Mouse (Mus musculus) kidney, adult 8-10 months (tissue): ENCODE results near the gene Tex37.

Source experiments
- DNase-seq, 2 experiments: peaks; one replicate each; pipeline ENCODE4 v3.0.0; 2022

The Tex37 gene

DNA sequence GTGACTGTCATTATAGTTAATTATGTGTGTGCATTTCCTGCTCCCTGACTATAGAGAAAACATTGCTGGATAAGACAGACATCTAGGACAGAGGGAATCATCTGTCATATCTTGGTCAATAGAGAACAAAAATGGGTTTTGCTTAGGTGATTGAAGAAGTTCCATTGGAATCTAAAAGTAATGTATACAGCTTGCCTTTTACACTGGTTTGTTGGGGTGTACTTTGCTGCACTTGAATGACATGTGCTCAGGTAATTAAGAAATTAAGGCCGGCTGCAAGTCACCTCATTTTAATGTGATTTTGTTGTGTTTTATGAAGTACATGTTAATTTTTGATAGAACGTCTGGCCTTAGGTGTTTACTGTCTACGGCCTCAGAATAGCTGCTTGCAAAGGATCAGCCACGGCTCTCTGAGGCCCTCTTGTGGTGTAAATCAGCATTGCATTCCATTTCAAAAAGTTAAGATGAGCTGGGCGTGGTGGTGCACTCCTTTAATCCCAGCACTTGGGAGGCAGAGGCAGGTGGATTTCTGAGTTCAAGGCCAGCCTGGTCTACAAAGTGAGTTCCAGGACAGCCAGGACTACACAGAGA lies 37.9 kb downstream of the Tex37 start:
- peak; percentile 78 to 85 for DNase-seq

DNA sequence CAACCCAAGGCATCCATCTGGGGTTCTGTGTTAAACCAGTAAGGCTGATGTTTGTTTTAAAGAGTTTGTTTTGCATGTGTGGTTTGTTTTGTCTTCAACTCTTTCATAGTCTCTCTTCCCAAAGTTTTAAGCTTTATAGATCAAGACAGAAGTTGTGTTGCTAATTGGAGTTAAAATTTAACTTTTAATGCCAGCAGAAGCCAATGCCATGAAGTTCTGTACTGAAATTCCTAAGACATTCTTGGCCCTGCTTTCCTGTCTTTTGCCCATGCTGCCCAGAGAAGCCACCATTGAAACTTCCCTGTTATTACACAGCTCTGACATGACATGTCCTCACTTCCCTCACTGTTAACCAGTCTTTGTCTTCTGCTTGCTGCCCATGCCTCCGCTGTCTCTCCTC lies 43.7 kb downstream of the Tex37 start:
- peak in 1 of 2 experiments; percentile 43 for DNase-seq

DNA sequence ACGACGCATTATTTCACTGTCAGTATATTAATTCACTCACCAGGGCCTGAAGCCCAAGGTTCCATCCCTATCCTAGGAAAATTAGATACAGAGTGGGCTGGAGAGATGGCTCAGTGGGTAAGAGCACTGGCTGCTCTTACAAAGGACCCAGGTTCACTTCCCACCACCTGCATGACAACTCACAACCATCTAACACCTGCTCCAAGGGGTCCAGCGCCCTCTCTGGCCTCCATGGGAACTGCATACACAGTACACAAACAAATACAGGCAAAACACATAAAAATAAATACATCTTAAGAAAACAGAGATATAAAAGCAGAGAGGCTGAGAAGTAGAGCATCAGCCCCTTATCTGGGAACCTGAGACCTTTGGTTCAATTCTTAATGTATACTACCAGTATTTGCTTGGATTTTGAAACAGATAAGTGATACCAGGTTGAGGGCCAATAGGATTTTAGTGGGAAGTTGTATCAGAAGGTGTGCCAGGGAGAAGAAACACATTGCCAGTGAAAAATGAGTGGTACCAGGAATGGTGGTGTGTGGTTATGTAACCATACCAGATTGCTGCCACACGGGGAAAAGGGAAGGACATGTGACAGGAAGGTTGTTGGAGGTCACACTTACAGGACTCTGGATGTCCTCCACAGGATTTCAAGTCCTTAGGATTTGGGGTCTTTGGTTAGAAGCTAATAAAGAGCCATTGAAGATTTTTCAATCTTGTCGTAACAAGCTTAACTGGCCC lies 44.5 kb downstream of the Tex37 start:
- DNase-seq, result peak; percentile 28 to 53

DNA sequence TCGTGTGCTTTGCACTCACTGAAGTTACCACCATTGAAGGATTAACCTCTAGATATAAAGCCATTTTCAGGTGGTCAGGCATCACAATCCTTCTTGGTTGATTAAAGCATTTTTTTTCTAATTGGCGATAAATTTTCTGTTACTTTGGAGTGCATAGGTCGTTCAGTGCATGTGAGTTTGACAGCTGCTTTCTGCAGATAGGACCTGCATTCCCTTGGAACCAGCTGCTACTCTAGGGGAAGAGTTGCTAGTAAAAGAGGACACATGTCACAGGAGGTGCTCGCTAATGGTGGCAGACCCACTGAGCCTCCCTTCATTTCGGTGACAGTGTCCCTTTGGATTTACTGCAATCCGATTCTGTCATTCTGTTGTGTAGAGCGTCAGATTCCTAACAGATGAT lies 46.2 kb downstream of the Tex37 start:
- DNase-seq, result no peak

DNA sequence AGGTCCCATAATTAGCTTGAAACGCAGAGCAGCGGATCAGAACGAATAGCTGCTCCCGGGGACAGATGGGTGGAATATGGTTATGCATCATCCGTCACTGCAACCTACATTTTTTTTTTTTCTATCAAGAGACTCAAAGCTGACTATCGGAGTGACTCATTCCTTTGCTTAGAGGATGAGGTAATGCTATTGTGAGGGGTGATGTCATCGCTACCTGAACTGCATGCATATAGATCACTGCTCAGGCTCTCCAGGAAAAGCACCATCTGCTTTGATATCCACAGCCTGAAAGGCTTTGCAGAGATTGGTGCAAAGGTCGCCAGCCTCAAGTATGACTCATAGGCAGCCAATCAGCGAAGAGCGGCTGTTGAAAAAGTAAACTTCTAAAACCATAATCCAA lies 46.6 kb downstream of the Tex37 start:
- DNase-seq, result peak in 1 of 2 experiments; percentile 20

DNA sequence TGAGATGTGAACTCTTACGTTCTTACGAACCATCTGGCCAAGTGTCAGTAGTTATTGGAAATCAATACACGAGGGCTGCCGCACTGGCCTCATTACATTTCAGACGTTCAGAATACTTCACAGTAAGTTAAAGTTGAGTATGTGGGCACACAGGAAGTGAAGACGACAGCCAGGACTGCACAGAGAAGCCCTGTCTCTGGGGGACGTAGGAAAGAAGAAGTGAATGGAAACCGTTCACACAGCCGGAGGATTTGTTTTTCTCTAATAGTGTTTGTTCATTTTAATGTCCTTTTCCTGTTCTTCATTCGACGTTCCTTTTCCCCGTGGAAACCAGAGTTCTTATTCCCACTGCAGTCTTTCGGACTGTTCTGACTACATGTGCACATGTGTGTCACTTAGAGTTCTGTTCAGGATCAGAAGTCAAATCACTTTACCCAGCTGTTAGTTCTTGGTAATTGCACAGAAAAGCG lies 47.2 kb downstream of the Tex37 start:
- no peak for DNase-seq

DNA sequence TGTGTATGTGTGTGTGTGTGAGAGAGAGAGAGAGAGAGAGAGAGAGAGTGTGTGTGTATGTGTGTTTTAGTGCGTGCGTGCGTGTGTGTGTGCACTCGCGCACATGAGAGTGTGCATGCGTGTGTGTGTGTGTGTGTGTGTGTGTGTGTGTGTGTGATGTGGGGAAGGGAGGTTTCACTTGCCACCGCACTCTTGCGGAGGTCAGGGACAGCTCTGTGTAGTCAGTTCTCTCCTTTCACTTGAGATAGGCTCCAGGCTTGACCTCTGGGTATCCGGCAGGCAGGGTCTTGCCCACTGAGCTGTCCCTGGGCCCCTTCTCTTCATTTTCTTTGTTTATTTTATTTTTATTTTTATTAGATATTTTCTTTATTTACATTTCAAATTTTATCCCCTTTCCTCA lies 51.4 kb downstream of the Tex37 start:
- DNase-seq, result no peak

DNA sequence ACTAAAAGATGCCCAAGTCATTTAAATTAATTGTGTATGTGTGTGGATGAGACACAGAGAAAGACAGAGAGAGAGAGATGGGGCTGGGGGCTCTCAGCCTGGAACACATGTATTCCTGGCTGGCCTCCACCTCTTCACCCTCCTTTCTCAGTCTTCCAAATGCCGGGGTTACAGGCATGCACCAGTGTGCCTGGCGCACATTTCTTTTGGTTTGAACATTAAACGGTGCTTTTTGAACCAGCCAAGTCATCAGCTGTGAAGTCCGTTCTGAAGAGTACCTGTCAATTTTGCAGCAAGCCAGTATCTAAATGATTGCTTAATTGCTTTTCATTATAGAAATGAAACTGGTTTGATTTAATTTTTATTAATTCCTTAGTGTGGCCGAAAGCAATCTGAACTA lies 52.0 kb downstream of the Tex37 start:
- DNase-seq, result peak; percentile 61 to 76

DNA sequence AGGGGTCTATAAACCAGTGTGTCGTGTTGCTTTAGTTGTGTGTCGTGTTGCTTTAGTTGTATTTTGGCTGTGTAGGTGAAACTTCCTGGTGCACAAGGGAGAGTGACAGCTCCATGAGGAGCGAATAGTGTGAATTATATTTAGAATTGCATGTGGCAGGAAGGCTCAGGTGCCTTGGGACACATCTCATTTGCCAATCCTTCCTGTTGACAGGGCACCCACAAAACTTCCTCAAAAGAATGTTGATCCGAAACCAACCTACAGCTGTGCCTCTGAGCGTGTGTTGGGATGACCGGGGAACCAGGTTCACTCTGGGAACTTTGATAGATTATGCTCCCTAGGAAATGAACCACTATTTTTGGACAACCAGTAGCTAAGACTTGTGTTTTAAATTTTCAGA lies 54.4 kb downstream of the Tex37 start:
- DNase-seq, result no peak
